Mouse (Mus musculus) C2C12 (cell line): ENCODE results near the gene Mmadhc.

Experiments
- CEBPB ChIP-seq: IDR thresholded peaks from one replicate; pipeline ENCODE4 v1.6.1; 2011; ENCODE audit warnings: low read depth, mild to moderate bottlenecking, control low read depth, moderate library complexity
- CTCF ChIP-seq: IDR thresholded peaks from one replicate; pipeline ENCODE4 v1.5.1; 2011; ENCODE audit not compliant: control insufficient read depth, insufficient read depth, insufficient read length
- FOSL1 ChIP-seq: IDR thresholded peaks from one replicate; pipeline ENCODE4 v1.8.0; 2011; ENCODE audit warnings: mild to moderate bottlenecking, low read length; ENCODE audit not compliant: poor library complexity, insufficient read depth, severe bottlenecking
- MAX ChIP-seq: IDR thresholded peaks from one replicate; pipeline ENCODE4 v1.6.1; 2011; ENCODE audit warnings: mild to moderate bottlenecking, control low read depth
- MYOD1 ChIP-seq: IDR thresholded peaks from one replicate; pipeline ENCODE4 v1.6.1; 2011; ENCODE audit warnings: low read depth; ENCODE audit not compliant: control insufficient read depth, insufficient read length
- MYOG ChIP-seq: IDR thresholded peaks from one replicate; pipeline ENCODE4 v1.6.1; 2011; ENCODE audit not compliant: control insufficient read depth, insufficient read length; ENCODE audit errors: extremely low read depth
- USF1 ChIP-seq: IDR thresholded peaks from one replicate; pipeline ENCODE4 v1.6.1; 2011; ENCODE audit warnings: low read depth, mild to moderate bottlenecking, control low read depth, moderate library complexity

GRCm38 (mm10) chr2:50291901-50292300 is 4.7 kb downstream of the Mmadhc start:
- TF ChIP-seq CTCF, result no peak
- no peak for TF ChIP-seq USF1
- no peak for TF ChIP-seq CEBPB
- TF ChIP-seq MYOD1, result no peak
- TF ChIP-seq FOSL1, result no peak
- no peak for TF ChIP-seq MYOG
- TF ChIP-seq MAX, result no peak
